Mouse (Mus musculus): ENCODE measurements around the gene Rnf10. TPM values are rescaled to one million over a fixed set of nuclear protein-coding genes. Genes with fewer than 3 reads are reported as not detected.

Rnf10 gene
- total RNA-seq, 2 experiments from 2014 or later, result 243 to 279 TPM

GRCm38 (mm10) chr5:115255472-115255871 is 17.2 kb downstream of the Rnf10 start:
- DNase-seq, result no peak
- intact Hi-C loops (cut with DNase I), result no loop called here

DNA sequence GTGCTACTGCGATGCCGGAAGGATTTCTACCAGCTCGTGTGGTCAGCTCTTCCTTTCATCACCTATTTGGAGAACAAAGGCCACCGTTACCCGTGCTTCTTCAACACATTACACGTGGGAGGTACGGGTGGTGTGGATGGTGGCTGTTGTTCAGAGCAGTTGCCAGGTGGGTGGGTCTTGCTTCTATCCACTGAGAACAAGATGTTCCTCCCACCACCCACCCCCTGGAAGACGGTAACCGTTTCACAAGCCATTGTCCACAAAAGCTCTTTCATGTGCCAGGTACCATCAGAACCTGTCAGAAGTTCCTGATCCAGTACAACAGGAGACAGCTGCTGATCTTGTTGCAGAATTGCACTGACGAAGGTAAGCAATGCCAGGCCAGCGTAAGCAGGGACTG is 32.5 kb downstream of the Rnf10 start:
- DNase-seq, result no peak
- intact Hi-C loops (cut with DNase I), result no loop called here

DNA sequence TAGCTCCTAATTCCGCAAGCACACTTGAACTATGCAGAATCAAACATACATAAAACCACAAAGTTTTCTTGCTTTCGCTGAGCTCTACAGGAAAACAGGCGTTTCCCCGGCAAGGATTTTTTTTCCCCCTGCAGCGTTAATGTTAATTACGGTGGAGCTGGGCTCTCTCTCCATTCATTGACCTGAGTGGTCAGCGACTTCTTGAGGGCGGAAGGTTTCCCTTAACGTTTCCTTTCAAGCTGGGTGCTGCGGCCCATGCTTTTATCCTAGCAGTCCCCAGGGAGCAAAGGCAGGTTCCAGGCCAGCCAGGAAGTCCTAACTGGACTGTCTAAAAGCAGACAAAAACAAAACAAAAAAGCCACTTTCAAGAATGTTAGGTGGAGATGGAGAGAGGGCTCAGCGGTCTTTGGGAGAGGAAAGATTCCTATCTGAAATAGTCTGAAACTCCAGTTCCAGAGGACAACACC is 33.9 kb downstream of the Rnf10 start:
- intact Hi-C loops (cut with DNase I), result loop anchor here (5.0 to 10.0 kb wide), 3 partner anchors 34 to 264 kb away; partner anchors contain the start of genes Hnf1a and Rnf10
- DNase-seq, result no peak

DNA sequence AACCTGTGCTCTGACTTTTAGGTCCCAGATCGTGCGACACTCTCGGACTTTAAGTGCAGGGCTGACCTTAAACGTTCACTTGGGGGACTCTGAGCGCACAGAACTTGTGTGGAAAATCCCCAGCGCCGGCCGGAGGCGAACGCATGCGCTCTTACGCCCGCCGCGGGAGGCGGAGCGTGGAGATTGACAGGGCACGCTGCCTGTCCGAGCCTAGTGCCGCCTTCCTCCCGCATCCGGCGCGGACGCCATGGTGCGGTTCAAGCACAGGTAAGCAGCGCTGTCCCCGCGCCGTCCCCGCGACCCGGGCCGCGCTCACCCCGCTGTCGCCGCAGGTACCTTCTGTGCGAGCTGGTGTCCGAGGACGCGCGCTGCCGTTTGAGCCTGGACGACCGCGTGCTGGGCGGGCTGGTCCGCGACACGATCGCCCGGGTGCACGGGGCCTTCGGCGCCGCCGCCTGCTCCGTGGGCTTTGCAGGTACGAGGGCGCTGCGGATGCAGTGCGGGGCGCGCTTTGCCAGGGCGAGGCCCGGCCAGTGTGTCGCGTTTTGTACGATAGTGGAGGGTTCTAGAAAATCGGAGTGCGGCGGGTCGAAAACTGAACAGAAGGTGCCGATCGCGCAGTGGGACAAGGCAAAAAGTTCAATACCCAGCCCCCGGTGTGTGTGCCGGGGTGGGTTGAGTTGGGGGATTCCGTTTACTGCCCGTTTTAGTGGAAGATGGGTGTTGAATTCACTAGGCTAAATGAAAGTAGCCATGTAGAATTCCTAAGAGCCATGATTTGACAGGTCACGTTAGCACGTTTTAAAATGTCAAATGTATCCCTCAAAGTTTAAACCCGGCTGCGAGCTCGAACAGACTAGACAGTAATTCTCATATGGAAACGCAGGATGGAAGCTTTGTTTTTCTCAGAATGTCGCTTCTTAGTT is 34.6 kb downstream of the Rnf10 start:
- intact Hi-C loops (cut with DNase I), result loop anchor here (5.0 to 10.0 kb wide), 3 partner anchors 34 to 263 kb away; partner anchors contain the start of genes Hnf1a and Rnf10
- DNase-seq, result peak; percentile 87 to 90

- DNase-seq, result peak; percentile 86 to 89
- intact Hi-C loops (cut with DNase I), result loop anchor here (1.0 to 10.0 kb wide), 4 partner anchors 36 to 261 kb away; partner anchors contain the start of genes Hnf1a and Rnf10
Measured at GRCm38 (mm10) chr5:115235786-115236263, 36.9 kb downstream of the Rnf10 start, which contains the start of gene Pop5. Pop5 (plus strand) TSS chr5:115235836.

- peak; percentile 62 to 65 for DNase-seq
- intact Hi-C loops (cut with DNase I), result loop anchor here (1.0 to 10.0 kb wide), 4 partner anchors 37 to 261 kb away; partner anchors contain the start of genes Hnf1a and Rnf10
Measured at GRCm38 (mm10) chr5:115235323-115235771, 37.4 kb downstream of the Rnf10 start.

DNA sequence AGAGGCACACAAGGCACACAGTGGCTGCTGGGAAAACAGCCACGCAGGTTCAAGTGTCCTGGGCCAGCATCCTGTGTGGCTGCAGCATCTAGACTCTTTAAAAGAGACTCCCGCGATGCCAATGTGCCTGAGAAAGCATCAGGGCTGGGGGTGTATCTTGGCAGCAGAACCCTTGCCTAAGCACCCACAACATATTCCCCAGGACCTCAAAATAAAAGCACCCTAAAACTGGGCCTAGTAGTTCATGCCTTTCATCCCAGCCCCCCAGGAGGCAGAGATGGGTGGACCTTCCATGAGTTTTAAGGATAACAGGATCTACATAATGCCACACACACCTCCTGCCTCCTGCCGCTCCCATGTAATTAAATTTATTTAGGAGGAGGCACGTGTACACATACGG is 38.2 kb downstream of the Rnf10 start:
- intact Hi-C loops (cut with DNase I), result loop anchor here (10.0 kb wide), 1 partner anchor 260 kb away; the partner anchor contains the start of gene Hnf1a
- no peak for DNase-seq

GRCm38 (mm10) chr5:115233031-115233780 is 39.5 kb downstream of the Rnf10 start:
- intact Hi-C loops (cut with DNase I), result loop anchor here (10.0 kb wide), 1 partner anchor 258 kb away; the partner anchor contains the start of gene Hnf1a

DNA sequence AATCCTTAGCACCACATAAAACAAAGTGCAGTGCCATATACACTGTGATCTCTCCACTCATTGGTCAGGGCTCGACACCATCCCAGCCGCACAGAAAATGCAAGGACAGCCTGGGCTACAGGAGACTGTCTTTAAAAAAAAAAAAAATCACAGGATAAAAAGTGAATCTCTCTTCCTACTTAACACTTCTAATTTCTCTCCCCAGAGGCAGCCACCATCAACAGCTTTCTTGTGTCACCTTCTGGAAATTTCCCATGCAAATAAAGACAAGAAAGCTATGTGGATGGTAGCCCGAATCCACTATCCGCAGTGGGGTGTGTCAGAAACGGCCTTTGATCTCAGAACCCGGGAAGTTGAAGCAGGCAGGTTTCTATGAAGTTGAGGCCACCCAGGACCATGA is 40.2 kb downstream of the Rnf10 start:
- intact Hi-C loops (cut with DNase I), result loop anchor here (10.0 kb wide), 1 partner anchor 258 kb away; the partner anchor contains the start of gene Hnf1a
- no peak for DNase-seq

More at GRCm38 (mm10) chr5:115233031-115233780, 39.5 kb downstream of the Rnf10 start:
- DNase-seq, result no peak

DNA sequence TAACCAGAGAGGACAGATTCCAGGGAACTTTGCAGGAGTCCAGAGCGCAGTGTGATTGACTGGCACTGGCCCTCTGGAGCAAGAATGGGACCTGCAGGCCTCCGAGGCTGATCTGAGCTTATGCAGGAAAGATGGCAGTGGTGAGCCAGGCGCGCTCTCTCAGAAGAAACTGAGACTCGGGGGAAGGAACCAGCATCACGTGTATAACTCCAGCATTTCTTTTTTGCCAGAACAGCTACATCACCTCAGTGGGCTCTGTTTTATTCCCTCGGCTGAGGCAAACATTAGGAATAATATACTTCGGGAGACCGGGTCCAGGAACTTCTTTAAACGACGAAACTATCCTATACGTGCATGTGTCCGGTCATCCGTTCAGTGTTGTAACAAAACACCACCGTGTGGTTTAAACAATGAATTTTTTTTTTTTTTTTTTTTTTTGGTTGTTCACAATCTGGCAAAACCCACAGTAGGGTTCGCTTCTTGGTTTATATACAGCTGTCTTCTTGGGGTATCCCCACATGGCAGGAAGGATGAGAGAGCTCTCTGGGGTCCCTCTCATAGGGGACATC is 41.1 kb downstream of the Rnf10 start:
- no peak for DNase-seq
- intact Hi-C loops (cut with DNase I), result loop anchor here (10.0 kb wide), 1 partner anchor 257 kb away; the partner anchor contains the start of gene Hnf1a

DNA sequence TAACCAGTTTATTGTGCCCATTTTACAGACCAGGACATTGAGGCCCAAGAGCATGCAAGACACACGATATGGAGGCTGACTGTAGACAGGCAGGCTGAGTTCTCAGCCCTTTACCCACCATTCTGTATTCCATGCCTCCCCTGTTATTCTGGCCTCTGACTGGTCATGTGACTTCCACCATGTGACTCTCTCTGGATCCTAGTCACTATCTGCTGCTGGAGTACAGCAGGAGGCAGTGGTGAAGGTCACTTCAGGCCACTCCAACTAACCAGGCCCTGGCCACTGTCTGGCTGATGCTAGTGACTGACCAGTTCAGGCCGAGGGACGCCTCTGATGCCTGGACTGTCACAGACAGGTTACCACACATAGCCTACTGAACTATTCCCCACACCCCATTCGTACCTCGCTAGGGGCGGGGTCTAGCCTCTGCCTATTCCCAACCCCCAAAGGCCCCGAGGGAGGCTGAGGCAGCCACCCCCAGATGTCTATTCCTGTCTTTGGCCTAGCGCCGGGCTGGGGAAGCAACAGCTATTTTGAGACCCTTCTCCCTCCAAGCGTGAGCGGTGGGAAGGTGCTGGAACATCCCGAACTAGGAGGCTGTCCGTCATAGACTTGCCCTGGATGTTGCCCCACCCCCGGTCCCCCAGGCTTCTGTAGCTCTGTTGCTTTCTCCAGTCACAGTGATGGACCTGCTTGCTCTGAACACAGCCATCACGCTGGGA is 41.7 kb downstream of the Rnf10 start:
- intact Hi-C loops (cut with DNase I), result loop anchor here (10.0 kb wide), 1 partner anchor 256 kb away; the partner anchor contains the start of gene Hnf1a
- DNase-seq, result peak in 1 of 2 experiments; percentile 35

- DNase-seq, result no peak
- intact Hi-C loops (cut with DNase I), result no loop called here
Measured at GRCm38 (mm10) chr5:115222485-115222884, 50.2 kb downstream of the Rnf10 start.

GRCm38 (mm10) chr5:115220931-115221640 is 51.6 kb downstream of the Rnf10 start:
- intact Hi-C loops (cut with DNase I), result no loop called here
- no peak for DNase-seq

- intact Hi-C loops (cut with DNase I), result no loop called here
- no peak for DNase-seq
Measured at GRCm38 (mm10) chr5:115217998-115218397, 54.7 kb downstream of the Rnf10 start.

DNA sequence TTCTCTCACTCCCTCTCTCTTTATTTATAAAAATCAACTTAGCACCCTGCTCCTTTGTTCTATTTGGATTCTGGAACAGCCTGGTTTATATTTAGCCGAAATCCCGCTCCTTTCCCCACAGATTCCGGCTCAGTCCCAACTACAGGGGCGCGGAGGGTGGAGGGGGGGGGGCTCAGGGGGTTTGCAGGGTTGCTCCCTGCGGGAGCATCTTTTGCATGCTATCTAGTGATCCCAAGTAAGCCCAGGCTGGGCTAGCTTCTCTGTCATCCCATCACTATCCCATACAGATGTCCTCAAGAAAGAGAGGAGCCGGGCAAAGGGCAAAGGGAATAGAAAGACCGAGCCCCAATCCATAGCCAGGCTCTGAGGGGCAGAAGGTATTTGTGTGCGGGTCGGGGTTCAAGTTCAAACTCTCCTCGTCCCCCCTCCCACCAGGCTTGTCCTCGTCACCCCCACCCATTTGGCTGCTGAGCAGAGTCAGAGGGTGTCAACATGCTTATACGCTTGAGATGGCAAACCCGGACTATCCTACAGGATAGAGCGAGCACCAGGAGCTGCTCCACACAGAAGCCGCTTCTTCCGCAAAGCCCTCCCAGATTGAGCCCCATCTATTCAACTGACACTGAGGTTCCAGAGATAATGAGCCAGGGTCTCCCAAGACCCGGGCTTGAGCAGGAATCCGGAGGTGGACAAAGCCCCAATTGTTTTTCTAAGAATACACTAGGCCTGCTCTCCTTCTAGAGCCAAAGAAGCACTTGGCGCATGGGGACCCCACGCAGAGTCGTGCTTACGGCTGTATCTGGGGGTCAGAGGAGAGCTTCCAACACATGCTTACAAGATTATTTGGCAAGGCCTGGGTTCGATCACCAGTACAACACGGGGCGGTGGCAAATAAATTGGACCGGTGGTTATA is 57.2 kb downstream of the Rnf10 start:
- DNase-seq, result no peak
- intact Hi-C loops (cut with DNase I), result no loop called here

GRCm38 (mm10) chr5:115214864-115215263 is 57.8 kb downstream of the Rnf10 start:
- intact Hi-C loops (cut with DNase I), result no loop called here
- DNase-seq, result no peak

GRCm38 (mm10) chr5:115212861-115213260 is 59.8 kb downstream of the Rnf10 start:
- intact Hi-C loops (cut with DNase I), result no loop called here
- DNase-seq, result no peak

Measured in gastrocnemius, postnatal 36 days (tissue).